Mouse (Mus musculus) midbrain, embryonic 11.5 days (tissue): ENCODE measurements at regions not wholly inside any gene's neighbourhood (a gene's known extent, or its start where the extent isn't known, plus 50 kb on each side); places are given as distances from the start of the nearest gene placed in this dataset.

Experiments
- ATAC-seq: fragments of 200-750 bp; cut with Nextera tagmentation; 2 replicates; pipeline ENCODE4 v1.8.0; 2017; ENCODE audit warnings: moderate TSS enrichment, moderate library complexity; ENCODE audit not compliant: low FRiP score
- DNase-seq: peaks from one replicate; pipeline ENCODE4 v3.0.0; 2015; ENCODE audit warnings: low spot score; ENCODE audit errors: missing footprints
- H3K27ac ChIP-seq: fragments of 300-500 bp; sonication (generic); 2 replicates; pipeline ENCODE4 v1.5.1; 2014; ENCODE audit warnings: low read depth, low read length
- H3K27me3 ChIP-seq: fragments of 300-500 bp; sonication (generic); 2 replicates; pipeline ENCODE4 v1.6.1; 2014; ENCODE audit warnings: mild to moderate bottlenecking, low read length, moderate library complexity, mixed read lengths; ENCODE audit not compliant: control insufficient read depth, insufficient read depth
- H3K36me3 ChIP-seq: fragments of 300-500 bp; sonication (generic); 2 replicates; pipeline ENCODE4 v1.6.1; 2014; ENCODE audit warnings: mild to moderate bottlenecking, low read length, moderate library complexity, mixed read lengths; ENCODE audit not compliant: control insufficient read depth, insufficient read depth
- H3K4me1 ChIP-seq: fragments of 300-500 bp; sonication (generic); 2 replicates; pipeline ENCODE4 v1.6.1; 2014; ENCODE audit warnings: low read length; ENCODE audit not compliant: control insufficient read depth, insufficient read depth
- H3K4me2 ChIP-seq: fragments of 300-500 bp; sonication (generic); 2 replicates; pipeline ENCODE4 v1.6.1; 2014; ENCODE audit warnings: mild to moderate bottlenecking, moderate library complexity
- H3K4me3 ChIP-seq: fragments of 300-500 bp; sonication (generic); 2 replicates; pipeline ENCODE4 v1.5.1; 2014; ENCODE audit warnings: low read depth, low read length
- H3K9ac ChIP-seq: fragments of 300-500 bp; sonication (generic); 2 replicates; pipeline ENCODE4 v1.6.1; 2014; ENCODE audit warnings: low read length
- H3K9me3 ChIP-seq: fragments of 300-500 bp; sonication (generic); 2 replicates; pipeline ENCODE4 v1.6.1; 2016; ENCODE audit warnings: low read length; ENCODE audit not compliant: control insufficient read depth
- WGBS: fragments of 180-500 bp; shearing (Covaris S2); extraction: QIAGEN DNeasy Blood & Tissue Kit; methylation state at CpG from one replicate; pipeline ENCODE4 v1.1.7; 2014; 5-methylcytosine and 5-hydroxymethylcytosine counted together

DNA sequence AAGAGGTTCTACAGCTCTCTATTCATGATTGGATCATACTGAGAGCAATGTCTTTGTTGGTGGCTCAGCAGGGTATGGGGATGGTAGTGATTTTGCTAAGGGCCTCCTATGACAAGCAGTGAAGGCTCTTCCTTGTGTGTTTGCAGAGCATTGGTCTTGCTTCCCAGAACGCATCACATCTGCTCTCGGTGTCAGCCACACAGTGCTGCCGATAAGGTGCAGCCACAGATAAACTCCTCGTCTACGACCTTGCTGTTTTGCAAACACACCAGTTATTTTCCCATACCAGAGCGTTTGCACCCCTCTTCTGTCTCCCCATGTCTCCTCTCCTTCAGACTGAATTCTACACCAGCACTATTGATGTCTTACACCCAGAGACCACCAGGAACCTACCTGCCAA lies 68.4 kb upstream of the Thpo start:
- ATAC-seq = no peak
- Histone ChIP-seq H3K36me3 (no peaks in the 10 kb centered on the region), H3K27ac (no peak overlapping the region), H3K9ac (no peak overlapping the region), H3K4me1 (peaks cover 5% of the 10 kb centered on the region), H3K27me3 (no peaks in the 10 kb centered on the region), H3K4me3 (no peak overlapping the region), H3K9me3 (no peaks in the 10 kb centered on the region), H3K4me2 (no peak overlapping the region)
- 87% methylated on average over 6 of the region's 6 CpGs for WGBS
- DNase-seq = no peak

DNA sequence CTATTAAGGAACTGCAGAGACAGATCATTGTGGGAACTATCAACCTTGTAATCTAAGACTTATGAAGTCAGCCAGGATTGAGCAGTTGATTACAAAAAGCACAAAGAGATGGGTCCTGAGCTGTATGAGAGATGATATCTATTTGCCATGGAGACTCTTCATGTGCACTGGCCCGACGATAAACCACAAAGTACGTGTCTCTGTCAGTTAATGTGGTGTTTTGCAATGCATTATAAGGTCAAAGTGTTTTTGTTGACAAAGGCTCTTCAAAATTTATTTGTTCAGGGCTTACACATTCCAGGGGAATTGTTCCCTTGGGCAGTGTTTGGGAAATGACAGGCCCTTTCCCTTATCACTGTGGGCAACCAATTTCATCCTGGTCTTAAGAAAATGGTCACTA lies 65.7 kb upstream of the Thpo start:
- H3K4me2 ChIP-seq = no peak overlapping the region
- WGBS = 86% methylated on average over 3 of the region's 3 CpGs
- no peak for ATAC-seq
- no peaks in the 10 kb centered on the region for H3K27me3 ChIP-seq
- DNase-seq = no peak
- peaks cover 2% of the 10 kb centered on the region for H3K4me1 ChIP-seq
- H3K9me3 ChIP-seq = no peaks in the 10 kb centered on the region
- no peaks in the 10 kb centered on the region for H3K36me3 ChIP-seq
- no peak overlapping the region for H3K27ac ChIP-seq
- H3K9ac ChIP-seq = no peak overlapping the region
- no peak overlapping the region for H3K4me3 ChIP-seq

DNA sequence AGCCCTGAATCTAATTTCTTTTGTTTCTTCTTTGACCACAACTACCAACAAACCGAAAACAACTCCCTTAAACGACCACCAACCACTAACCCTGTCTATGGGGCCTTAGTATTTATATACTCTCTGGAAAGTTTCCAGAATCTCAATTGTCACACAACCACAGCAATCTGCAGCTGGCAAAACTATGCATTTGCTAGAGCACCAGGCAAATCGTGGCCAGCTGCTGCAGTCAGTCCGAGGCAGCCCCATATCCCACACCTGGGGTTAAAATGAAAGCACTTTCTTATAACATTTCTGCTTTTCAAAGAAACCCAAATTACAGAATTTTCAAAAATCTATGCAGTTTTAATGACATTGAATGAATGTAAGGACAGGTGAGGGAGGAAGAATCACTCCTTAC lies 63.8 kb upstream of the Thpo start:
- H3K4me3 ChIP-seq = no peak overlapping the region
- ATAC-seq = no peak
- H3K9ac ChIP-seq = no peak overlapping the region
- H3K9me3 ChIP-seq = no peaks in the 10 kb centered on the region
- H3K27ac ChIP-seq = no peak overlapping the region
- H3K4me1 ChIP-seq = no peaks in the 10 kb centered on the region
- no peaks in the 10 kb centered on the region for H3K27me3 ChIP-seq
- no peak overlapping the region for H3K4me2 ChIP-seq
- WGBS = 80% methylated on average over 4 of the region's 4 CpGs
- DNase-seq = no peak
- no peaks in the 10 kb centered on the region for H3K36me3 ChIP-seq

DNA sequence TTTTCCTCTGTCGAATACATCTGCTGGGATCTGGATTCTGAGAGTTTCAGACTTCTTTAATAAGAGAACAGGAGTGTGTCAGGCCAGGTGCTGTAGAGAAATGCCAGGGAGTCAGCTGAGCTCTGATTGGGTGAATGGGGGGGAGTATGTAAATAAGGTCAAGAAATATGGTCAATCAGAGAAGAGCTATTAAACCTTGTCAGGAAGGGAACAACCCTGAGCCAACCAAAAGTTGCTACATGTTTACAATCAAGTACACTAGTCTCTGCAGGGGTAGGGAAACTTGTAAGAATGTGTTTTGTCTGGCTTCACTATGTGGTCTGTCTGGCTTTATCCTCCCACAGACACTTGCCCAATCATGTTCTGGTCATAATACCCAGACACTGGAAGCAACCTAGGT lies 60.4 kb upstream of the Thpo start:
- 80% methylated on average over 1 of the region's 1 CpGs for WGBS
- H3K36me3 ChIP-seq = no peaks in the 10 kb centered on the region

More for the DNA sequence above, 60.4 kb upstream of the Thpo start:
- Histone ChIP-seq H3K9ac (no peak overlapping the region), H3K27ac (no peak overlapping the region), H3K4me3 (no peak overlapping the region), H3K27me3 (no peaks in the 10 kb centered on the region), H3K9me3 (no peaks in the 10 kb centered on the region), H3K4me1 (no peaks in the 10 kb centered on the region), H3K4me2 (no peak overlapping the region)
- ATAC-seq (no peak), DNase-seq (no peak)
